Comparison of ENCODE assay signal across 22 mouse cellular contexts in genomic region chr8:45584390-45585052, GRCm38 (mm10).
DNase-seq lines count a peak whose midpoint lies in the region; ATAC-seq lines count a peak whose summit lies in the region.
"Had no signal": no experiment of that assay in that cellular context is flagged by ENCODE, and none has a peak within 500 bp of the region (broad histone marks: within the 10 kb centered on the region; RNA-seq: fewer than 3 reads in every experiment).

No protein-coding gene starts in this region.

- H3K4me3 ChIP-seq in embryonic facial prominence, embryonic 14.5 days (ENCODE audit: low read depth, low read length), result no peak overlapping the region
- H3K4me3 ChIP-seq in embryonic facial prominence, embryonic 10.5 days, result no peak overlapping the region
- no peak overlapping the region for H3K4me3 ChIP-seq in heart, embryonic 15.5 days
- no peak overlapping the region for H3K4me3 ChIP-seq in kidney, embryonic 16.5 days (ENCODE audit: low read length)
- H3K4me3 ChIP-seq: embryonic facial prominence, embryonic 12.5 days; erythroblast, embryonic 14.5 days; forebrain, embryonic 12.5 days; gastrocnemius, adult 2 months; hindbrain, embryonic 10.5 days; layer of hippocampus, adult 2 months had no signal

- H3K27ac ChIP-seq in embryonic facial prominence, embryonic 14.5 days (replicated peaks; ENCODE audit: low read depth, low read length), result no peak overlapping the region
- no peak overlapping the region for H3K27ac ChIP-seq in embryonic facial prominence, embryonic 10.5 days (replicated peaks)
- H3K27ac ChIP-seq in heart, embryonic 15.5 days, result peak overlapping the region; percentile 72
- peak overlapping the region; percentile 45; the same call in 1 of the 2 replicates for H3K27ac ChIP-seq in kidney, embryonic 16.5 days (ENCODE audit: low read length)
- H3K27ac ChIP-seq: embryonic facial prominence, embryonic 12.5 days; forebrain, embryonic 12.5 days; gastrocnemius, adult 2 months; hindbrain, embryonic 10.5 days; hindbrain, postnatal 0 days; layer of hippocampus, adult 2 months had no signal

- H3K9ac ChIP-seq in embryonic facial prominence, embryonic 14.5 days (ENCODE audit: low read depth, low read length), result no peak overlapping the region
- no peak overlapping the region for H3K9ac ChIP-seq in heart, embryonic 15.5 days
- no peak overlapping the region for H3K9ac ChIP-seq in kidney, embryonic 16.5 days (replicated peaks; ENCODE audit: low read length)
- H3K9ac ChIP-seq: embryonic facial prominence, embryonic 12.5 days; forebrain, embryonic 12.5 days had no signal

- no peaks in the 10 kb centered on the region for H3K36me3 ChIP-seq in embryonic facial prominence, embryonic 14.5 days (ENCODE audit: control insufficient read depth, insufficient read depth, low read length)
- no peaks in the 10 kb centered on the region for H3K36me3 ChIP-seq in embryonic facial prominence, embryonic 10.5 days (replicated peaks)
- no peaks in the 10 kb centered on the region for H3K36me3 ChIP-seq in heart, embryonic 15.5 days
- H3K36me3 ChIP-seq in kidney, embryonic 16.5 days (ENCODE audit: insufficient read depth, low read length), result no peaks in the 10 kb centered on the region
- H3K36me3 ChIP-seq: embryonic facial prominence, embryonic 12.5 days; forebrain, embryonic 12.5 days; hindbrain, embryonic 10.5 days had no signal

- peak; percentile 71; the same call in 1 of the 2 replicates for ATAC-seq in embryonic facial prominence, embryonic 14.5 days (ENCODE audit: low read depth)
- ATAC-seq in heart, embryonic 15.5 days (replicated peaks; ENCODE audit: insufficient number of reproducible peaks, insufficient read depth, low FRiP score, low read depth), result no peak
- no peak for ATAC-seq in kidney, embryonic 16.5 days (ENCODE audit: low FRiP score, low TSS enrichment)
- ATAC-seq: activated CD4-positive, CD25-positive, alpha-beta regulatory T cell, adult 4 months; hindbrain, postnatal 0 days had no signal

- no peaks in the 10 kb centered on the region for H3K27me3 ChIP-seq in embryonic facial prominence, embryonic 14.5 days (replicated peaks; ENCODE audit: control insufficient read depth, insufficient read depth, low read length)
- no peaks in the 10 kb centered on the region for H3K27me3 ChIP-seq in embryonic facial prominence, embryonic 10.5 days (replicated peaks; ENCODE audit: low read depth, poor library complexity, severe bottlenecking)
- H3K27me3 ChIP-seq in heart, embryonic 15.5 days, result no peaks in the 10 kb centered on the region
- no peaks in the 10 kb centered on the region for H3K27me3 ChIP-seq in kidney, embryonic 16.5 days (ENCODE audit: insufficient read depth, low read length)
- H3K27me3 ChIP-seq: embryonic facial prominence, embryonic 12.5 days; forebrain, embryonic 12.5 days had no signal

- DNase-seq in embryonic facial prominence, embryonic 14.5 days (ENCODE audit: low spot score), result no peak
- no peak for DNase-seq in embryonic facial prominence, embryonic 10.5 days (ENCODE audit: low spot score)
- DNase-seq in heart, adult 11 months, result no peak
- no peak for DNase-seq in kidney, adult 9 months
- DNase-seq in frontal cortex, postnatal 14 days (ENCODE audit: low spot score in 2 of 2), result no peak
- DNase-seq: adrenal gland, adult 8-10 months; cerebellum, adult 18-20 months; cerebellum, postnatal 14 days; gastrocnemius, adult 2 months; kidney, postnatal 10 days; lung, postnatal 4 days; thymus, adult 18-20 months; thymus, postnatal 36 days had no signal

- no peak overlapping the region for H3K4me2 ChIP-seq in embryonic facial prominence, embryonic 14.5 days (ENCODE audit: low read depth, low read length)
- H3K4me2 ChIP-seq in heart, embryonic 15.5 days, result 0 out of 2 replicates have a peak overlapping the region, but pooled peaks have one; percentile 3
- H3K4me2 ChIP-seq in kidney, embryonic 16.5 days (replicated peaks; ENCODE audit: low read depth, low read length), result no peak overlapping the region
- H3K4me2 ChIP-seq: embryonic facial prominence, embryonic 12.5 days; forebrain, embryonic 12.5 days had no signal

- no peaks in the 10 kb centered on the region for H3K4me1 ChIP-seq in embryonic facial prominence, embryonic 14.5 days (ENCODE audit: control insufficient read depth, insufficient read depth, low read length)
- no peaks in the 10 kb centered on the region for H3K4me1 ChIP-seq in embryonic facial prominence, embryonic 10.5 days
- peaks cover 25% of the 10 kb centered on the region for H3K4me1 ChIP-seq in heart, embryonic 15.5 days (replicated peaks)
- 0 out of 2 replicates have a peak, but pooled peaks cover 4% of the 10 kb centered on the region for H3K4me1 ChIP-seq in kidney, embryonic 16.5 days (ENCODE audit: insufficient read depth, low read length)
- H3K4me1 ChIP-seq: embryonic facial prominence, embryonic 12.5 days; hindbrain, embryonic 10.5 days had no signal

- no peaks in the 10 kb centered on the region for H3K9me3 ChIP-seq in embryonic facial prominence, embryonic 14.5 days (ENCODE audit: control insufficient read depth, low read length)
- H3K9me3 ChIP-seq in embryonic facial prominence, embryonic 10.5 days, result no peaks in the 10 kb centered on the region
- H3K9me3 ChIP-seq in heart, embryonic 15.5 days (replicated peaks), result no peaks in the 10 kb centered on the region
- H3K9me3 ChIP-seq in kidney, embryonic 16.5 days (ENCODE audit: low read length), result no peaks in the 10 kb centered on the region
- H3K9me3 ChIP-seq: embryonic facial prominence, embryonic 12.5 days; forebrain, embryonic 12.5 days; hindbrain, embryonic 10.5 days had no signal

- WGBS in embryonic facial prominence, embryonic 14.5 days, result 87% methylated on average over 9 of the region's 9 CpGs
- 92% methylated on average over 9 of the region's 9 CpGs for WGBS in embryonic facial prominence, embryonic 10.5 days
- WGBS in heart, embryonic 15.5 days, result 86% methylated on average over 9 of the region's 9 CpGs
- 75% methylated on average over 9 of the region's 9 CpGs for WGBS in kidney, embryonic 16.5 days

Comparison
In these comparisons a context has a peak if more than half of its experiments do, and no peak if none do; other contexts are left out.
1. H3K27ac ChIP-seq: peak in heart, embryonic 15.5 days (single experiment) and kidney, embryonic 16.5 days (single experiment); none in embryonic facial prominence, embryonic 14.5 days (single experiment) and embryonic facial prominence, embryonic 10.5 days (single experiment).